Mouse (Mus musculus): ENCODE measurements around the gene Gal3st2b.
"Not testable (repeated sequence)": the region's sequence is repeated elsewhere in the genome, so short reads cannot be mapped to it uniquely, and the experiment has no call there.

Gene Gal3st2b

GRCm38 (mm10) chr1:93918011-93918410, at the start of gene Gal3st2b:
Gene Gal3st2b, plus strand, starts transcription at chr1:93918311.
- DNase-seq (ENCODE audit: low spot score in 2 of 2): not testable (repeated sequence)

DNA sequence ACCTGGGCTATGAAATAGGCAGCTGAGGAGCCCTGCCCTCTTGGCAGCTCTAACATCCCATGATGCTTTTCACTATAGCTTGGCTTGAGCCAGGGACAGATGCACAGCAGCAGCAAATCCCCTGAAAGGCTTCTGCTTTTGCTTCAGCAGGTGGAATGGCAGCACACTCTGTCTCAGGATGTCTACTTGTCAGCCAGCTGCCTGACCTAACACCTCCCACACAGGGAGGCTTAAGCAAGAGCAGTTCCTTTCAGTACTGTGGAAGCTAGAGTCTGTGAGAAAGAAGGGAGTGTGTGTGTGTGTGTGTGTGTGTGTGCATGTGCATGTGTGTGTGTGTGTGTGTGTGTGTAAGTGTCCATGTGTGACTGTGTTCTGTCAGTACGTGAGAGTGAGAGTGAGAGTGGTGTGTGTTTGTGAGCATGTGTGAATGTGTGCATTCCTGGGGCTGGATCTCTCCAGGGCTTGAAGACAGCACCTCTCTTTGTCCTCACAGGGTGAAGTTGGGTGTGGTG, 46.5 kb upstream of the Gal3st2b start:
- not testable (repeated sequence) for DNase-seq (ENCODE audit: low spot score in 2 of 2)

- not testable (repeated sequence) for DNase-seq (ENCODE audit: low spot score in 2 of 2)
These were observed 43.7 kb upstream of the Gal3st2b start for GRCm38 (mm10) chr1:93874405-93874804.

DNA sequence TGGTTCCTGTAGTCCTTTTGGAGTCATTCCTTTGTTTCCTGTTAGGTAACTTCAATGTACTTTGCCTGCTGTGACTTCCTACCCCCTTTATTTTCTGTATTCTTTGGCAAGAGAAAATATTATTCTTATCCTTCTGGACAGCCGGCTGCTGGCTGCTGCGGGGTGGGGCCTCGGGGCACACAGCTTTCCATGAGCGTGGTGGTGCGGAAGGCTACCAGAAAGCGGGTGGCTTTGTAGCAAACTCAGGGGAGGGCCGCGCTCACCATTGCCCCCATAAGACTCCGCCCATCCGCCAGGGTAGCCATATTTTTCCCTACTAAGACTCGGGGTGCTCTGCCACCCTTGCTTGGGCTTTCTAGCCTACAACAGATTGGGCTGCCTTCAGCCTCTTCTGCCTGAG, 36.3 kb upstream of the Gal3st2b start:
- DNase-seq (ENCODE audit: low spot score in 2 of 2): not testable (repeated sequence)

- DNase-seq (ENCODE audit: low spot score in 2 of 2): not testable (repeated sequence)
These were observed 27.2 kb upstream of the Gal3st2b start for GRCm38 (mm10) chr1:93890936-93891335.

DNA sequence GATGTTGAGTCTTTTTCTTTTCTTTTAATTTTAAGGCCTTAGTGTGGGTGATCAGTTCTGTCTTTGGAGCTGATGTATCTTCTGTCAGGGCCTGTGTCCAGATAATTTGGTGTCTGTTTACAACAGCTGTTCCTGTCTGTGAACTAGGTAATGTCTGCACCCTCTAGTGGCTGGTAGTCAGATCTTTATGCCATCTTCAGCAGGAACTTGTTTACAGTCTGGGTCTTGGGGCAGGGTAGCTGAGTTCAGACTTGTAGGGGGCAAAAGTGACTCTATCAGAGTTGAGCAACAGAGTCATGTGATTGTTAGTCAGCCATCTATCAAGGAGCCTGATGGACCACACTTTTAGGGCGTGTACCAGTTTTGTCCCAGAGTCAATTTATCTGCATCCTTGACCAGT, 20.7 kb upstream of the Gal3st2b start:
- not testable (repeated sequence) for DNase-seq (ENCODE audit: low spot score in 2 of 2)

DNA sequence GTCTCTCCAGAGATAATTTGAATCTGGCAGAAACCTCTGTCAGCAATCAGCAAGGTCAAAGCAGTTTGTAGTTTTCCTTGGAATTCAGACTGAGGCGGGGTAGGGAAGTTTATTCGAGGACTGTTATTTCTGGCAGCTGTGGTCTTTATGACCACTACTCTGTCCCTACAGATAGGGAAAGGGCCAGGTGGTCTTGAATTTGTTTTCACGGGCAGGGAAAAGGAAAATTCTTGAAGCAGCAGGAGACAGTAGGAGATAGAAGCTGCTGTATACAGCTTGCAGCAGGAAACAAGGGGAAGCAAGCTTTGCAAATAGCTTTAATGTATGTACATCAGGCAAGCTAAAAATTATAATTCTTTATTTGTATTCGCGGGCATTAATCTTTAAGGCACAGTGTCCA, 16.8 kb upstream of the Gal3st2b start:
- not testable (repeated sequence) for DNase-seq (ENCODE audit: low spot score in 2 of 2)

DNA sequence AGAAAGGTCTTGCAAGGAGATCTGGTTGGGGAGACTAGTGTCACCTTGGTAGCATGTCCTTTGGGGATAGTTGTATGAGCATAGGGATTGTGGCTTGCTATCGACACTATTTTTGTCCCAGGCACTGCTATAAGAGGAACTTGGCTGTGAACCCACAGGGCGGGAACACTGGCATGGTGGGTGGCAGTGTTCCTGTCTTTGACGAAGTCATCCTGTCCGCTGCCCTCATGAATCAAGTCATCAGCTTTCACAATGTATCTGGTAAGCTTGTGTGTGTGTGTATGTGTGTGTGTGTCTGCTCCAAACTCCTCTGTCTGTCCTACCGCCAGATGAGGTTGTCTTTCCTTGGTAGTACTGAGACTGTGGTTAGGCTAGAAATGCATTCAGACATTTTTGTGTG, 11.4 kb upstream of the Gal3st2b start:
- DNase-seq (ENCODE audit: low spot score in 2 of 2): not testable (repeated sequence)

DNA sequence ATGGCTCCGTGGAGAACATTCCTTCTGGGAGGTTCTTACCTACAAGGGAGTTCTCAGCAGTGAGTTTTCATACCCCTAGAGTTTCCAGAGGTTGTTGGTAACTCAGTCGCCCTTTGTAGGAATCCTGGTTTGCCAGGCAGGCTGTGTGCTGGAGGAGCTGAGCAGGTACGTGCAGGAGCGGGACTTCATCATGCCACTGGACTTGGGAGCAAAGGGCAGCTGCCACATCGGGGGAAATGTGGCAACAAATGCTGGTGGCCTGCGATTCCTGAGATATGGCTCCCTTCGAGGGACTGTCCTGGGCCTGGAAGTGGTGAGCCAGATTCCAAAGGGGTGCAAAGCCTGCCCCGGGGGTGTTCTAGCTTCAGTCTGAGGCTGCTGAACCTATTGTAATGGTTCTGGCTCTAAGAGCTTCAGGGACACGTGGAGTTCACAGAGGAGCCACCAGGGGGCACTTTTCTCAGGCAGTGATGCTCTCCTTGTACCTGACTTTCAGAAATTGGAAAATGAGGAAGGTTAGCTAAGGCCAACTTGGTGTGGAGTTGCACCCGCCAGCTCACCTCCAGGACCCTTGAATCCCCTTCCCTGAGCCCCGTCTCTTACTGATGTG, 9.0 kb upstream of the Gal3st2b start:
- DNase-seq (ENCODE audit: low spot score in 2 of 2): not testable (repeated sequence)

DNA sequence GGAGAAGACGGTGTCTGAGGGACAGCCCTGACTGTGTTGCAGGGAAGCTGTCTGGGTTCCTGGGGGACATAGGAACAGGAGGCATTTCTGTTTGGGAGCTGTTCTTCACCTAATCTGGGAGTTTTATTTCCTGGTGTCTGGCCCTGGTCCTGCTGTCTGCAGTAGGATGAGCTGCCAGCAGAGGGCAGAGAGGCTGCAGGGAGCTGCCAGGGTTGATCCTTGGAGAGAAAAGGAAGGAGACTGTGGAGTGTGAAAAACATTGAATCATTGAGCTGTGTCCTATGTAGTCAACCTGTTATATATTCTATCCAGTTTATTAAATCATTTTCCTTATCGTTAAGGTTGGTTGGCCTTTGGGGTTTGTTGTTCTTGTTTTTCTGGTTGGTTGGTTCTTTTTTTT, 6.2 kb upstream of the Gal3st2b start:
- not testable (repeated sequence) for DNase-seq (ENCODE audit: low spot score in 2 of 2)

GRCm38 (mm10) chr1:93917160-93917559, 951 bp upstream of the Gal3st2b start:
- not testable (repeated sequence) for DNase-seq (ENCODE audit: low spot score in 2 of 2)

GRCm38 (mm10) chr1:93918775-93919174, 664 bp downstream of the Gal3st2b start:
- DNase-seq (ENCODE audit: low spot score in 2 of 2): not testable (repeated sequence)

DNA sequence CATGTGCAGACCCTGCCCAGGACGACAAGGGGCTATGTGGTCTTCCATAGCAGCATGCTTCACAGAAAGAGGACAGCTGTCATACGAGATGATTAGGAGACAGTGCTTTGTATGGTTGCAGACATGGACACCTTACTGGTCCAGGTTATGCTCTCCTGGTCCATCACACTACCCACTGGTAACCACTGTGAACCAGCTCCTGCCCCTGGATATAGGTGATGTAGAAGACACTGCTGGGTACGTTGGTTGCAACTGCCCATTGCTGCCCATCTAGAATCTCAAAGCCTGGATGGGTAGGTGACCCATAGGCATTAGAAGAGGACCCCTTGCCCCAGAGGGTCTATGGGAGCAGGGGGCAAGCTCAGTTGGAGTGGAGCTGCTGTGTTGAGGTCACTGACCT, 1.2 kb downstream of the Gal3st2b start:
- not testable (repeated sequence) for DNase-seq (ENCODE audit: low spot score in 2 of 2)

DNA sequence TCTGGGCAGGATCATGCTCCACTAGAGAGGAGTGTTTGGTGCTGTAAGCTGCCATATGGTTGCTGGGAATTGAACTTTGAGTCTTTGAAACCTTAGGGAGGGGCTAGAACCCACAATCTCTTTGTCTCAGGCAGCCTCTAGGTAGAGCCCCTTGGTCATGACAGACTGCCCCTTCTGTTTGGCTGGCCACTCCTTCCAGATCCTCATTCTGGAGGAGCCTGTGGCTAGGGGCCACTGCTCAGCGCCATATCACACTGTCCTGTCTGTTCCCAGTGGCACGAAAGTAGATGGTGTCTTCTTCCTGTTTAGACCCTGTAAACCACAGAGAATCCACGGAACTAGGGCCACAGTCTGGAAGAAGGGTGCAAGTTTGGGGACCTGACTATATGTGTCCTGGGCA, 4.5 kb downstream of the Gal3st2b start:
- DNase-seq (ENCODE audit: low spot score in 2 of 2): not testable (repeated sequence)

DNA sequence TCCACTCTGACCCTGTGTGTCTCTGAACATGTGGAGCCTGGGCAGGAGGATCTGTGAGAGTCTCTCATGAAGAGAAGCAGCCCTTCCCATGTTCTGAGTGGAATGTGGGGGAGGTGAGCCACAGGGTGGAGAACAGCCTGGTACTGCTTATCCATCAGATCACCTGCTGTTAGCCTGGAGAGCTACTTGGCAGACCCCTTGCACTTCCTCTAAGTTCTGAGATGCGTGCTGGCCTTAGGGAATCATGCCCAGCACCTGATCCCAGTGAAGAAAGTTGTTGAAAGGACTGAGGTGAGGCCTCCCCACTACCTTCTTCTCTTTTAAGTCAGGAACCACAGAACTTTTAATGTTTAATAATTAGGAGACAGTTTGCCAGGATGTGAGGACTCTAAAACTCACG, 5.0 kb downstream of the Gal3st2b start:
- not testable (repeated sequence) for DNase-seq (ENCODE audit: low spot score in 2 of 2)

DNA sequence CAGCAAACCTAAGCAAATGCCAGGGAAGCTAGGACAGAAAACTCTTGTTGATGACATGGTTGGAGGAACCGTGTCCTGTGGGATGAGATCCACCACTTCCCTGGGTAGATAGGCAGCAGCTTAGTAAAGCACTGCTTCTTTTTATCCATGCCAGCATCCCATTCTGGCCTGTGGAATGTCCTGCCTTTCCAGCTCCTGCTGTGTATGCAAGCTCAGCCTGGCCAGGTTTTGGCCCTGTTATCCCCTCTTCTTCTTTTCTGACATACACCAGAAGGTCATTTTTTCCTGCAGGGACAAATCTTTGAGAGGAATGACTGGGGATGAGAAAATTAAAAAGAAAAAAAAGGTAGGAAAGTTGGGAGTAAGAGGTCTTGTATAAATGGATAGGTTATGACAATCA, 17.3 kb downstream of the Gal3st2b start:
- DNase-seq (ENCODE audit: low spot score in 2 of 2): not testable (repeated sequence)

- not testable (repeated sequence) for DNase-seq (ENCODE audit: low spot score in 2 of 2)
These were observed 19.7 kb downstream of the Gal3st2b start for GRCm38 (mm10) chr1:93937807-93938206.

- DNase-seq (ENCODE audit: low spot score in 2 of 2): not testable (repeated sequence)
These were observed 20.3 kb downstream of the Gal3st2b start for GRCm38 (mm10) chr1:93938415-93938814.

GRCm38 (mm10) chr1:93949087-93949486, 31.0 kb downstream of the Gal3st2b start:
- DNase-seq (ENCODE audit: low spot score in 2 of 2): not testable (repeated sequence)

DNA sequence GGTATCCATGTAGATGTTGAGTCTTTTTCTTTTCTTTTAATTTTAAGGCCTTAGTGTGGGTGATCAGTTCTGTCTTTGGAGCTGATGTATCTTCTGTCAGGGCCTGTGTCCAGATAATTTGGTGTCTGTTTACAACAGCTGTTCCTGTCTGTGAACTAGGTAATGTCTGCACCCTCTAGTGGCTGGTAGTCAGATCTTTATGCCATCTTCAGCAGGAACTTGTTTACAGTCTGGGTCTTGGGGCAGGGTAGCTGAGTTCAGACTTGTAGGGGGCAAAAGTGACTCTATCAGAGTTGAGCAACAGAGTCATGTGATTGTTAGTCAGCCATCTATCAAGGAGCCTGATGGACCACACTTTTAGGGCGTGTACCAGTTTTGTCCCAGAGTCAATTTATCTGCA, 48.4 kb downstream of the Gal3st2b start:
- DNase-seq (ENCODE audit: low spot score in 2 of 2): not testable (repeated sequence)

- DNase-seq (ENCODE audit: low spot score in 2 of 2): not testable (repeated sequence)
These were observed 52.3 kb downstream of the Gal3st2b start for GRCm38 (mm10) chr1:93970380-93970779.

GRCm38 (mm10) chr1:93970797-93971196, 52.7 kb downstream of the Gal3st2b start:
- DNase-seq (ENCODE audit: low spot score in 2 of 2): not testable (repeated sequence)

DNA sequence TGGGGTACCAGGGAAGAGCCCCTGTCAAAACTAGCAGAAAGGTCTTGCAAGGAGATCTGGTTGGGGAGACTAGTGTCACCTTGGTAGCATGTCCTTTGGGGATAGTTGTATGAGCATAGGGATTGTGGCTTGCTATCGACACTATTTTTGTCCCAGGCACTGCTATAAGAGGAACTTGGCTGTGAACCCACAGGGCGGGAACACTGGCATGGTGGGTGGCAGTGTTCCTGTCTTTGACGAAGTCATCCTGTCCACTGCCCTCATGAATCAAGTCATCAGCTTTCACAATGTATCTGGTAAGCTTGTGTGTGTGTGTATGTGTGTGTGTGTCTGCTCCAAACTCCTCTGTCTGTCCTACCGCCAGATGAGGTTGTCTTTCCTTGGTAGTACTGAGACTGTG, 57.7 kb downstream of the Gal3st2b start:
- not testable (repeated sequence) for DNase-seq (ENCODE audit: low spot score in 2 of 2)

DNA sequence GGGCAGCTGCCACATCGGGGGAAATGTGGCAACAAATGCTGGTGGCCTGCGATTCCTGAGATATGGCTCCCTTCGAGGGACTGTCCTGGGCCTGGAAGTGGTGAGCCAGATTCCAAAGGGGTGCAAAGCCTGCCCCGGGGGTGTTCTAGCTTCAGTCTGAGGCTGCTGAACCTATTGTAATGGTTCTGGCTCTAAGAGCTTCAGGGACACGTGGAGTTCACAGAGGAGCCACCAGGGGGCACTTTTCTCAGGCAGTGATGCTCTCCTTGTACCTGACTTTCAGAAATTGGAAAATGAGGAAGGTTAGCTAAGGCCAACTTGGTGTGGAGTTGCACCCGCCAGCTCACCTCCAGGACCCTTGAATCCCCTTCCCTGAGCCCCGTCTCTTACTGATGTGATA, 60.2 kb downstream of the Gal3st2b start:
- not testable (repeated sequence) for DNase-seq (ENCODE audit: low spot score in 2 of 2)

Data from frontal cortex, postnatal 25 days (tissue).